Mouse (Mus musculus): ENCODE data around the gene Tiam1.

The Tiam1 gene

GRCm38 (mm10) chr16:89890515-89891189 lies 252.9 kb downstream of the Tiam1 start:
- in situ Hi-C loops (cut with MboI, MseI) = no loop called here

GRCm38 (mm10) chr16:89889890-89890462 lies 253.6 kb downstream of the Tiam1 start:
- in situ Hi-C loops (cut with MboI, MseI) = loop anchor here (10.0 kb wide), 1 partner anchor 975 kb away; no protein-coding TSS in a partner anchor

GRCm38 (mm10) chr16:89886561-89886960 lies 257.0 kb downstream of the Tiam1 start:
- in situ Hi-C loops (cut with MboI, MseI) = loop anchor here (10.0 kb wide), 1 partner anchor 978 kb away; no protein-coding TSS in a partner anchor

DNA sequence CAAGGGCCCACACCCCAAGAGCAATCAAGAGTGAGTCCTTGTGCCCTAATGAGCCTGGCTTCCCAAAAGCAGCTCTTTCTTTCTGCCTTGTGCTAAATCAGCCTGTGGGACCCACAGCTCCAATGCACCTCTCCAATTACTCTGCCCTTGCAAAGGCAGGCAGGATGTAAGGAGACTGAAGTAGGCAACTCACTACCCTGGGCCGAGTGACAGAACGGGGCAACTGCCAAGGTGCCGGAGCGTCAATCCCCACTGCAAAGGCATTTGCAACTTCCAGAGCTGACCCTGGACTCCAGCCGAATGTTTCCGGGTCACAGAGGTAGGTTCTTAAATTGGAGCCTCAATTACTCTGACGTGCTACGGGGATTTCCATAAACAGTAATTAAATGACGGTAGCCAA lies 257.9 kb downstream of the Tiam1 start:
- in situ Hi-C loops (cut with MboI, MseI) = loop anchor here (10.0 kb wide), 1 partner anchor 979 kb away; no protein-coding TSS in a partner anchor

- in situ Hi-C loops (cut with MboI, MseI) = loop anchor here (10.0 kb wide), 1 partner anchor 981 kb away; no protein-coding TSS in a partner anchor
Measured at GRCm38 (mm10) chr16:89883897-89884296, 259.7 kb downstream of the Tiam1 start.

DNA sequence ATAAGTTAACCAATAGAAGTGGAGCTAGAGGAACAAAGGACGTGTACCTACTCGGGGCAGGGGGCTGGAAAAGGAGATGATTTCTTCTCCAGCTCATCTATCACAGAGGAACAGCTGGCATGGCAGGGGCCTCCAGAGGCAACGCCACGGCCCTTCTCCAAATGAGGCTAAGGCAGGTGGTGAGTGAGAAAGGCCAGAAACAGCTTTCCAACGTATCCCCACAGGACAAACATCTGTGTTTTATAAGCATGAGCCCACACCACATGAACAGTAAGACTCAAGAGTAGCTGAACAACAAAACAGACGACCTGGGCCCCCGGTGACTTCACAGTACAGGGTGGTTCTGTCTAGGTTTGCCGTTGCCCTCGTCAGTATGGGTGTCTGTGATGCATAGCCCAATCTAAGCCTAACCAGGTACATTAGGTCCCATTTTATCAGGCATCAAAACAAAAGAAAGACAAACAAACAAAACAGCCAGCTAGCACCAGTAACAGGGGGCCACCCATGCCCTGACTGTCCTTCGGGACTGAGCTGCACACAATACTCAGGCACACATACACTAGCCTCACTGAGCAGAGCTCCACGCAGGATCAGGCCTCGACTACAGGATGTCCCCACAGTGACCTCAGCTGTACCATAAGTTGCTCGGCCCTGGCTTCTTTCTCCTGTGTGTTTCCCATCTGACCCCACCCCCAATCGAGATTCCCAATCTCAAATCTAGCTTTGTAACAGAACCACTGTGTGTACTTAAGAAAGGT lies 260.9 kb downstream of the Tiam1 start:
- in situ Hi-C loops (cut with MboI, MseI) = loop anchor here (10.0 kb wide), 1 partner anchor 982 kb away; no protein-coding TSS in a partner anchor

DNA sequence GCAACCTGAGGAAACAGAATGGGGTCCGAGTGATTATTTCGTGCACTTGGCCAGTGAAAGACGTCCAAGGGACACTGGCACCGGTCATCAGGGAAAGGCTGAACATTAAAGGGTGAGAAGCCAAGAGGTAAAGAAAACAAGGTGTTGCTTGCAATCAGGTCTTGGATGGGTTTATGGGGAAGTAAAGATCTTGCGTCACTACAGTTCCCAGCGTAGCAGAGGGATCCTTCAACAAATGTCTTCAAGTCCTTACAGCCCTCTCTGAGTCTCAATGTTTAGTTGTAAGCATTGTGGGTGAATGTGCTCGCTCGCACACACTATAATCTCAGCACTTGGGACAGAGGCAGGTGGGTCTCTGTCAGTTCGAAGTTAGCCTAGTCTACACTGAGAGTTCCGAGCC lies 266.4 kb downstream of the Tiam1 start:
- in situ Hi-C loops (cut with MboI, MseI) = no loop called here

DNA sequence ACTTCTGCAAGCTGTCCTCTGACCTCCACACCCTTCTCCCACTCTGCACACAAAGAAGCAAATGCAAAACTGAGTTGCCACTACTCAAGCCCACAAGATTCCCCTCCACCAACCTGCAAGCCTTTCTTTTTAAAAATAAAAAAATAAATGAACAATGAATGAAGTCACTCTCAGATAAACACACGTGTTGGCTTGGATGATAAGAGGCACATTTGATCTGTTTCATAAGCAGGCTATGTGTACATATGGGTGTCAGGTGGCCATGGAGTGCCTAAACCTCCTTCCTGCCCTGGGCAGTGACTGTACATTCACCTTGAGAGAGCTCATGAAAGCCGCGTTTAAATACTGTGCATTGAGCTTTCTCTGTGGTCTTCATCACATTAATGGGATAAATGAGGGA lies 267.5 kb downstream of the Tiam1 start:
- in situ Hi-C loops (cut with MboI, MseI) = no loop called here

GRCm38 (mm10) chr16:89874012-89874704 lies 269.4 kb downstream of the Tiam1 start:
- in situ Hi-C loops (cut with MboI, MseI) = no loop called here

DNA sequence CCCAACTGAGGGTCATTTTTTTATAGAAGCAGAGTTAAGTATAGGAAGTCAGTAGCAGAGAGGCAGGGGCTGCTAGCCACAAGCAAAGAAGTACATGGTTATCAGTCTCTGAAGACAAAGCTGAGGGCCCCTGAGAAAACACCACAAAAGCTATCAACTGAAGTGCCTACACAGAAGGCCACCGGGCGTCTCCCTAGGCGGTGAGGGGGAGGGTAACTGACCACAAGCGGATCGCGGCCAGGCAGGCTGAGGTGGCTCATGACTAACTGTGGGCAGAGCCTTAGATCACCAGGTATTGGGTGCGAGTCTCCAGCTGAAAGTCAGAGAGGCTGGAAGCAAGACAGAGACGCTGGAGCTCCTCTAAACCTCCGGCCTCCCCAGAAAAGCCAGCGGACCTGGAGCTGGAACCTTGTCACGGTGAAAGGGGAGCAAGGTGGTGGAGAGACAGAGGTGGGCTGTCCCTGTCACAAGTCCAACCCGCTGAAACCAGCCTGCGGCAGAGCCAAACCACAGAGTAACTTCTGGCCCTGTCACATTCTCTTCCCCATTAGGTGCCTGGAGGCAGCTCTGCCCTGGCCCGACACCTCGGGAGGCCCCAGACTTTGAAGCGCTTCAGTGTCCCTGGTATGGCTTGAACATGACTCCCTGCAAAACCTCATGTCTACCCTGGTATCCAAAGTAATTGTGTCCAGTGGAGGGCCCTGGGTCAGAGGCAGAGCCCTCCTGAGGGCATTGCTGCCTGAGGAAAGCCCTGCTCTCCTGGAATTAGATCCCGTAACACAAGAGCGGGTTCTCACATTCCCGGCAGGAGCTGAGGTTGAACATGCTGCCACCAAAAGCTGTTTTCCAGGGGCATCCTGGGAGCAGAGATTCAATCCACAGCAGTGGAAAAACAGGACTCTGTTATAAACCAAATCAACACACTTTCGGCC lies 271.3 kb downstream of the Tiam1 start:
- in situ Hi-C loops (cut with MboI, MseI) = no loop called here

- in situ Hi-C loops (cut with MboI, MseI) = no loop called here
Measured at GRCm38 (mm10) chr16:89871382-89871781, 272.2 kb downstream of the Tiam1 start.

DNA sequence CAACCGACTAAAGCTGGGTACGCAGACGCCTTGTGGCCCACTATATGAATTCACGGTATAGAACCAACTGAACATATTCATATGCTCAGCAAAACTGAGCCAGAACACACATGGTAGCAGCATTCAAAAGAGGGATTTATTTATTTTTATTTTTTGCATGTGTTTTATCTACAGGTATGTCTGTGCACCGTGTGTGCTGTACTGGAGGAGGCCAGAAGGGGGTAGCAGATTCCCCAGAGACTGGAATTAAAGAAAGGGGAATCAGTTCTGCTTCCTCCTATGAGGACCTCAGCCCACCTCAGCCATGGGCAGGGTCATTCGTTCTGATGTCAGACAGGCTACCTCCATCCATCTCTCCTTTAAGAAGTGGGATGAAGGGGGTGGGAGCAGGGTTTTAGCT lies 273.5 kb downstream of the Tiam1 start:
- in situ Hi-C loops (cut with MboI, MseI) = no loop called here

- in situ Hi-C loops (cut with MboI, MseI) = no loop called here
Measured at GRCm38 (mm10) chr16:89868502-89868901, 275.1 kb downstream of the Tiam1 start.

DNA sequence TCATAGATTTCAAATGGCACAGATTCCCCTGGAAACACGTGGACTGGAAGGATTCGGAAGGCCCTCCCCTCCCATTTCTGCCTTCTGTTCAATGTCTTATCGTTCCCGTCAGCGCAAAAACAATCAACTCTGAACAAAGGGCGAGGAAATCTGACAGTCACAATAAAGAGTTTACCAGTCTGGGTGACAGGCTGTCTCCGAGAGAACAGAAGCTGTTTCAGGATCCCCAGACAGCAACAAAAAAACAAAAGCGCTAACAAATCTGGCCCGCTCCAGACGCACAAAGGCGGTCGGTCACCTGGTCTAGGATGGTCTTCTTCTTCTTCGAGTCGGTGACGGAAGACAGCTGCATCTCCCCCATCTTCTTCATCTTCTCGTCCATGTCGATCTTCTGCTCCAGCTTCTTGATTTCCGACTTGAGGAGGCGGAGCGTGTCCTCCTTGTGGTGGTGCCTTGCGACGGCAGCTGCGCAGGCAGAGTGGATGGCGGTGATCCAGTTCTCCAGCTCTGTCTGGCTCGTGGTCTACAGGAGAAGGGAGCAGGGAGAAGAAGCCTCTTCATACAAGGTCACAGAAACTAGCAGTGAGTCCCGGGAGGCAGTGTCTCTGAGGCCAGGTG lies 276.2 kb downstream of the Tiam1 start:
- in situ Hi-C loops (cut with MboI, MseI) = no loop called here

DNA sequence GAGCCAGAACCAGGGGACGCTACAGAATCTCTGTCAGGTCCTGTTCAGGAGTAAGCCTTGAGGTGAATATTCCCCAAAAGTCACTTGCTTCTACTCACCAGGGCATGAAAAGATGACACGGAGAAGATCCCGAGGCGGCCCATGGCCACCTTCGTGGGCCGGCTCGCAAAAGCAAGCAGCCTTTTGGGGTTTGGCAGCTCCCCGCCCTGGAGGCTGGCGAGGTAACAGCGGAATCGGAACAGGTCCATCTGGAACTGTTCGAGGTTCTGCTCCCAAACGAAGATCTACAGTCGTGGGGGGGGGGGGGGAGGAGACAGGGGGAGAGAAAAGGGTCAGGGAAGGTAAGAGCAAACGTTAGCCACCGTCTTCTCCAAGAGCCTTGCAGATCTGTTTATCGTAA lies 278.4 kb downstream of the Tiam1 start:
- in situ Hi-C loops (cut with MboI, MseI) = no loop called here

- in situ Hi-C loops (cut with MboI, MseI) = no loop called here
Measured at GRCm38 (mm10) chr16:89864710-89865109, 278.9 kb downstream of the Tiam1 start.

DNA sequence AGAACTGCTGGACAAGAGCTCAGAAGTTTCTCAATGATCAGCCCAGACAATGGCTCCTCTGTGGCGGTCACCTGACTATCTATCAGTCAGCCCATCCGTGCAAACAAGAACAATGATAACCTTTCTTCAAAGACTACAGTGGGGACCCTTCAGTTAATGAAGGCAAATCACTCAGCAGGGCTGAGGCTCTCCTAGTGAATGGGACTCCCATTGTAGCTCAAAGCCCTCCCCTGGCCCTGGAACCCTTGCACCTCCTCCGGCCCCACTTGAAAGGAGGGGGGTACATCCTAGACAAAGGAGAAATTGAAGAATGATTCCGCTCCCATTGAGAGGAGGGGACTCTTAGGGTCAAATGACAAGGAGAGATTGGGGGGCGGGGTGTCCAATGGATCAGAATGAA lies 280.3 kb downstream of the Tiam1 start:
- in situ Hi-C loops (cut with MboI, MseI) = no loop called here

GRCm38 (mm10) chr16:89861531-89861930 lies 282.0 kb downstream of the Tiam1 start:
- in situ Hi-C loops (cut with MboI, MseI) = no loop called here

DNA sequence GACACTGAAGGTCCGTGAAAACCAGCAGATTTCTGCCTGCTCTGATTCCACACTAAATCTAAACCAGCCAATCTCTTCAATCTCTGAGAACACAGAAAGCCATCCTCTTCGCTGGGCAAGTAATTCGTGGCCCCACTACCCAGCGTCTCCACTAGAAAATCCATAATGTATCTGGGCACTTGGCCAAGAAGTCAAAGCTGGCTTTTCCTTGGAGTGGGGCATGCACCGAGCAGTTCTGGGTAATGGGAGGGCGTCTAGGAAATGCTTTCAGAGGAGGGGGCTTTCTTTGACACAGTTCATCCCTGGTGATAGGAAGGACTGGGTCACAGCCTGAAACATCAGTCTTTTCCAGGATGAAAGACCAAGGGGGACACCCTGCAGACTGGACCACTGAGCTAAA lies 282.9 kb downstream of the Tiam1 start:
- in situ Hi-C loops (cut with MboI, MseI) = no loop called here

DNA sequence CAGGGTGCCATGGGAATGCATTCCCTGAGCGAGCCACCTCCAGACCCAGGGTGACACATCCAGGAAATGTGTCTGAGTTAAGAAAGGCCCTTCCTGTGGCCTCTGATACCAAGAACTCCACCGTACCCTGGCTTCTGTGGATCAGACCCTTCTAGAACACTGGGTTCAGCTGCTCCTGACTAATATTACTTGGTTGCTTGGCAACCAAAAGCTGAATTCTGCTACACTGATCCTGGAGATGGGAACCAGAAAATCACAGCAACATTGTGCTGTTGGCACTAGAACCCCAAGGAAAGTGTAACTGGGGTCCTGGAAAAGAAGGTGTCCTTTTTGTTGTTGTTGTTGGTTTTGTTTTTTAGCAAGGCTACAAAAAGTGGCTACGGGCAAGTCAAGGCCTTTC lies 285.9 kb downstream of the Tiam1 start:
- in situ Hi-C loops (cut with MboI, MseI) = no loop called here
